Mouse (Mus musculus) forebrain, postnatal 0 days (tissue): Measurements from ENCODE around the gene Map4k2. TPM values are rescaled to one million over a fixed set of nuclear protein-coding genes. Genes with fewer than 3 reads are reported as not detected.

Experiments
- ATAC-seq: fragments of 200-750 bp; cut with Nextera tagmentation; 2 replicates; pipeline ENCODE4 v1.8.0; 2017; ENCODE audit warnings: mild to moderate bottlenecking, moderate library complexity
- DNase-seq: peaks from one replicate; pipeline ENCODE4 v3.0.0-alpha.2; 2015
- H3K27ac ChIP-seq: fragments of 300-500 bp; sonication (generic); 2 replicates; pipeline ENCODE4 v1.5.1; 2014; ENCODE audit warnings: low read depth, mild to moderate bottlenecking, antibody characterized with exemption, low read length, moderate library complexity, mixed read lengths
- H3K27me3 ChIP-seq: fragments of 300-500 bp; sonication (generic); 2 replicates; pipeline ENCODE4 v1.6.1; 2014; ENCODE audit warnings: mild to moderate bottlenecking, low read length, mixed read lengths; ENCODE audit not compliant: insufficient read depth
- H3K36me3 ChIP-seq: fragments of 300-500 bp; sonication (generic); 2 replicates; pipeline ENCODE4 v1.6.1; 2014; ENCODE audit warnings: mild to moderate bottlenecking, moderate library complexity; ENCODE audit not compliant: insufficient read depth
- H3K4me1 ChIP-seq: fragments of 300-500 bp; sonication (generic); 2 replicates; pipeline ENCODE4 v1.6.1; 2014; ENCODE audit warnings: antibody characterized with exemption; ENCODE audit not compliant: insufficient read depth
- H3K4me2 ChIP-seq: fragments of 300-500 bp; sonication (generic); 2 replicates; pipeline ENCODE4 v1.6.1; 2014; ENCODE audit warnings: low read depth, mild to moderate bottlenecking, moderate library complexity
- H3K4me3 ChIP-seq: fragments of 300-500 bp; sonication (generic); 2 replicates; pipeline ENCODE4 v1.5.1; 2014; ENCODE audit warnings: low read depth, low read length, mixed read lengths
- H3K9ac ChIP-seq: fragments of 300-500 bp; sonication (generic); 2 replicates; pipeline ENCODE4 v1.6.1; 2014; ENCODE audit warnings: mild to moderate bottlenecking
- H3K9me3 ChIP-seq: fragments of 300-500 bp; sonication (generic); 2 replicates; pipeline ENCODE4 v1.6.1; 2016; ENCODE audit warnings: low read length
- CTCF ChIP-seq: sonication (generic); IDR thresholded peaks from 2 replicates; pipeline ENCODE4 v1.5.1; 2016; ENCODE audit warnings: antibody characterized with exemption, control low read depth, low read depth
- WGBS: fragments of 180-500 bp; shearing (Covaris S2); extraction: QIAGEN DNeasy Blood & Tissue Kit; methylation state at CpG from one replicate; pipeline ENCODE4 v1.1.7; 2014; 5-methylcytosine and 5-hydroxymethylcytosine counted together
- polyA plus RNA-seq: library from polyadenylated mRNA; unstranded; fragments of >200 nt; fragmentation: Nextera tagmentation; extraction: Ambion mirVana; gene quantifications from 2 replicates; pipeline ENCODE4 v1.2.1, GENCODE M21; 2015
- total RNA-seq: library from RNA; depleted of rRNA; stranded (reverse); fragments of >200 nt; gene quantifications from 2 replicates; pipeline ENCODE4 v1.2.3, GENCODE M21; 2014

The Map4k2 gene
- total and polyA plus RNA-seq, 2 experiments from 2014 or later, result 9.7 to 55.8 TPM

- Histone ChIP-seq H3K4me1 (no peaks in the 10 kb centered on the region), H3K9ac (no peak overlapping the region), H3K36me3 (peaks cover 52% of the 10 kb centered on the region), H3K9me3 (no peaks in the 10 kb centered on the region), H3K4me3 (no peak overlapping the region), H3K4me2 (no peak overlapping the region), H3K27me3 (no peaks in the 10 kb centered on the region), H3K27ac (no peak overlapping the region)
- no peak for TF ChIP-seq CTCF
- ATAC-seq, result no peak
- DNase-seq, result no peak
- WGBS, result 94% methylated on average over 7 of the region's 7 CpGs
Measured at GRCm38 (mm10) chr19:6299450-6300267, 41.3 kb upstream of the Map4k2 start.

- Histone ChIP-seq H3K4me1 (no peaks in the 10 kb centered on the region), H3K27ac (no peak overlapping the region; the same call in 1 of the 2 replicates), H3K4me2 (no peak overlapping the region), H3K9ac (no peak overlapping the region), H3K27me3 (no peaks in the 10 kb centered on the region), H3K9me3 (no peaks in the 10 kb centered on the region), H3K4me3 (no peak overlapping the region), H3K36me3 (peaks cover 45% of the 10 kb centered on the region)
- WGBS, result 72% methylated on average over 7 of the region's 7 CpGs
- no peak for ATAC-seq
- DNase-seq, result no peak
- no peak for TF ChIP-seq CTCF
Measured at GRCm38 (mm10) chr19:6300402-6300841, 40.5 kb upstream of the Map4k2 start.

- 92% methylated on average over 5 of the region's 5 CpGs for WGBS
- DNase-seq (no peak), ATAC-seq (no peak)
- H3K27me3 ChIP-seq, result no peaks in the 10 kb centered on the region
- H3K9ac ChIP-seq, result no peak overlapping the region
- H3K4me2 ChIP-seq, result no peak overlapping the region
- TF ChIP-seq CTCF, result no peak
- H3K36me3 ChIP-seq, result peaks cover 31% of the 10 kb centered on the region
- H3K4me3 ChIP-seq, result no peak overlapping the region
- H3K9me3 ChIP-seq, result no peaks in the 10 kb centered on the region
- no peak overlapping the region for H3K27ac ChIP-seq
- no peaks in the 10 kb centered on the region for H3K4me1 ChIP-seq
Measured at GRCm38 (mm10) chr19:6302114-6302513, 38.8 kb upstream of the Map4k2 start.

GRCm38 (mm10) chr19:6302522-6302921 lies 38.4 kb upstream of the Map4k2 start:
- H3K36me3 ChIP-seq, result peaks cover 27% of the 10 kb centered on the region
- ATAC-seq, result no peak
- H3K4me1 ChIP-seq, result no peaks in the 10 kb centered on the region
- no peak overlapping the region for H3K27ac ChIP-seq
- no peak overlapping the region for H3K4me3 ChIP-seq
- H3K4me2 ChIP-seq, result no peak overlapping the region
- DNase-seq, result no peak
- no peaks in the 10 kb centered on the region for H3K9me3 ChIP-seq
- H3K27me3 ChIP-seq, result no peaks in the 10 kb centered on the region
- H3K9ac ChIP-seq, result no peak overlapping the region
- TF ChIP-seq CTCF, result no peak
- WGBS, result 43% methylated on average over 4 of the region's 4 CpGs

- H3K27ac ChIP-seq, result no peak overlapping the region
- ATAC-seq, result no peak
Measured at GRCm38 (mm10) chr19:6303831-6304230, 37.1 kb upstream of the Map4k2 start.

GRCm38 (mm10) chr19:6304787-6305516 lies 36.0 kb upstream of the Map4k2 start:
- no peak overlapping the region for H3K4me3 ChIP-seq

More at GRCm38 (mm10) chr19:6303831-6304230, 37.1 kb upstream of the Map4k2 start:
- Histone ChIP-seq H3K4me3 (no peak overlapping the region), H3K9me3 (no peaks in the 10 kb centered on the region), H3K36me3 (peaks cover 14% of the 10 kb centered on the region), H3K4me2 (no peak overlapping the region), H3K4me1 (no peaks in the 10 kb centered on the region), H3K27me3 (no peaks in the 10 kb centered on the region), H3K9ac (no peak overlapping the region)
- whole genome bisulfite sequencing, result 85% methylated on average over 6 of the region's 6 CpGs
- DNase-seq, result no peak
- no peak for TF ChIP-seq CTCF

More at GRCm38 (mm10) chr19:6304787-6305516, 36.0 kb upstream of the Map4k2 start:
- H3K4me1 ChIP-seq, result no peaks in the 10 kb centered on the region
- no peaks in the 10 kb centered on the region for H3K9me3 ChIP-seq
- peak; percentile 86 for TF ChIP-seq CTCF
- H3K27ac ChIP-seq, result no peak overlapping the region
- H3K9ac ChIP-seq, result no peak overlapping the region
- peak; percentile 77 for ATAC-seq
- no peaks in the 10 kb centered on the region for H3K27me3 ChIP-seq
- H3K4me2 ChIP-seq, result no peak overlapping the region
- peak; percentile 76 for DNase-seq
- WGBS, result 27% methylated on average over 5 of the region's 5 CpGs
- 0 out of 2 replicates have a peak, but pooled peaks cover 3% of the 10 kb centered on the region for H3K36me3 ChIP-seq
